Mouse (Mus musculus) forebrain, postnatal 0 days (tissue): ENCODE data around the gene 1700125H20Rik. TPM values are rescaled to one million over a fixed set of nuclear protein-coding genes. Genes with fewer than 3 reads are reported as not detected.
"Not testable (repeated sequence)": the region's sequence is repeated elsewhere in the genome, so short reads cannot be mapped to it uniquely, and the experiment has no call there.

Experiments used
- ATAC-seq: fragments of 200-750 bp; cut with Nextera tagmentation; 2 replicates; pipeline ENCODE4 v1.8.0; 2017; ENCODE audit warnings: mild to moderate bottlenecking, moderate library complexity
- DNase-seq: peaks from one replicate; pipeline ENCODE4 v3.0.0-alpha.2; 2015
- H3K27ac ChIP-seq: fragments of 300-500 bp; sonication (generic); 2 replicates; pipeline ENCODE4 v1.5.1; 2014; ENCODE audit warnings: low read depth, mild to moderate bottlenecking, antibody characterized with exemption, low read length, moderate library complexity, mixed read lengths
- H3K27me3 ChIP-seq: fragments of 300-500 bp; sonication (generic); 2 replicates; pipeline ENCODE4 v1.6.1; 2014; ENCODE audit warnings: mild to moderate bottlenecking, low read length, mixed read lengths; ENCODE audit not compliant: insufficient read depth
- H3K36me3 ChIP-seq: fragments of 300-500 bp; sonication (generic); 2 replicates; pipeline ENCODE4 v1.6.1; 2014; ENCODE audit warnings: mild to moderate bottlenecking, moderate library complexity; ENCODE audit not compliant: insufficient read depth
- H3K4me1 ChIP-seq: fragments of 300-500 bp; sonication (generic); 2 replicates; pipeline ENCODE4 v1.6.1; 2014; ENCODE audit warnings: antibody characterized with exemption; ENCODE audit not compliant: insufficient read depth
- H3K4me2 ChIP-seq: fragments of 300-500 bp; sonication (generic); 2 replicates; pipeline ENCODE4 v1.6.1; 2014; ENCODE audit warnings: low read depth, mild to moderate bottlenecking, moderate library complexity
- H3K4me3 ChIP-seq: fragments of 300-500 bp; sonication (generic); 2 replicates; pipeline ENCODE4 v1.5.1; 2014; ENCODE audit warnings: low read depth, low read length, mixed read lengths
- H3K9ac ChIP-seq: fragments of 300-500 bp; sonication (generic); 2 replicates; pipeline ENCODE4 v1.6.1; 2014; ENCODE audit warnings: mild to moderate bottlenecking
- H3K9me3 ChIP-seq: fragments of 300-500 bp; sonication (generic); 2 replicates; pipeline ENCODE4 v1.6.1; 2016; ENCODE audit warnings: low read length
- CTCF ChIP-seq: sonication (generic); IDR thresholded peaks from 2 replicates; pipeline ENCODE4 v1.5.1; 2016; ENCODE audit warnings: antibody characterized with exemption, control low read depth, low read depth
- WGBS: fragments of 180-500 bp; shearing (Covaris S2); extraction: QIAGEN DNeasy Blood & Tissue Kit; methylation state at CpG from one replicate; pipeline ENCODE4 v1.1.7; 2014; 5-methylcytosine and 5-hydroxymethylcytosine counted together
- polyA plus RNA-seq: library from polyadenylated mRNA; unstranded; fragments of >200 nt; fragmentation: Nextera tagmentation; extraction: Ambion mirVana; gene quantifications from 2 replicates; pipeline ENCODE4 v1.2.1, GENCODE M21; 2015
- total RNA-seq: library from RNA; depleted of rRNA; stranded (reverse); fragments of >200 nt; gene quantifications from 2 replicates; pipeline ENCODE4 v1.2.3, GENCODE M21; 2014

1700125H20Rik gene
- total and polyA plus RNA-seq, 2 experiments from 2014 or later: 2.8 to 3.4 TPM

DNA sequence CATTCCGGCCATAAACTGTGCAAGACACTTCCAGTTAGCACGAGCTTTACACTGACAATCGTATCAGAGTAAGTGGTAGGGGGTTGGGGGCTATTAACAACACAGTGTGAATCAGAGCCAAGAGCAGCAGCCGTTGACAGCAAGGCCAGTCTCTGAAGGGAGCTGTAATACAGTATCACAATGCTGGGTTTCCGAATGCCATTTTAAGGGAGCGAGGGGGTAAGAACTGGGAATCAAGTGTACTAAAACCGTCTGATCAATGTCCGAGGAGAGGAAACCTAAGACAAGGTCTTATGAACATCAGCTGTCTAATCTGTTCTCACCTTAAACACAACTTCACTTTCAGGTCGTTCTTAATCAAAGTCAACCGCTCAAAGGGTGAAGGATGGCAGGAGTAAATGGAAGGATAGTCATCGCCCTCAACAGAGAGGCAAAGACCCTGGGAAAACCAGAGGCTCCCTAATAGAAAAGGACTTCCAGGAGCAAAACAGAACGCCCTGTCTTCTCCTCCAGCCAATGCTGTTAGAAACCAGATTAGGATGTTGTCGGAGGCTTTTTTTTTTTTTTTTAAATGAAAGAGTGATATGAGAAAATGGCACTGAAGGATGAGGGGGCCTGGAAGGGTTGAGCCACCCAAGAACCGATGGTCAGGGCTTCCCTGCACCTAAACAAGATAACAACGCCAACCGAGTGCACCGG, 31.3 kb upstream of the 1700125H20Rik start:
- Histone ChIP-seq H3K27ac (peak overlapping the region; percentile 87), H3K4me3 (peak overlapping the region; percentile 99), H3K4me1 (peaks cover 9% of the 10 kb centered on the region; the same call in 1 of the 2 replicates), H3K4me2 (peak overlapping the region; percentile 73), H3K27me3 (no peaks in the 10 kb centered on the region), H3K9me3 (no peaks in the 10 kb centered on the region), H3K9ac (peak overlapping the region; percentile 78), H3K36me3 (no peaks in the 10 kb centered on the region)
- no peak for ATAC-seq
- peak; percentile 46 for DNase-seq
- WGBS: 2% methylated on average over 17 of the region's 17 CpGs
- no peak for TF ChIP-seq CTCF

DNA sequence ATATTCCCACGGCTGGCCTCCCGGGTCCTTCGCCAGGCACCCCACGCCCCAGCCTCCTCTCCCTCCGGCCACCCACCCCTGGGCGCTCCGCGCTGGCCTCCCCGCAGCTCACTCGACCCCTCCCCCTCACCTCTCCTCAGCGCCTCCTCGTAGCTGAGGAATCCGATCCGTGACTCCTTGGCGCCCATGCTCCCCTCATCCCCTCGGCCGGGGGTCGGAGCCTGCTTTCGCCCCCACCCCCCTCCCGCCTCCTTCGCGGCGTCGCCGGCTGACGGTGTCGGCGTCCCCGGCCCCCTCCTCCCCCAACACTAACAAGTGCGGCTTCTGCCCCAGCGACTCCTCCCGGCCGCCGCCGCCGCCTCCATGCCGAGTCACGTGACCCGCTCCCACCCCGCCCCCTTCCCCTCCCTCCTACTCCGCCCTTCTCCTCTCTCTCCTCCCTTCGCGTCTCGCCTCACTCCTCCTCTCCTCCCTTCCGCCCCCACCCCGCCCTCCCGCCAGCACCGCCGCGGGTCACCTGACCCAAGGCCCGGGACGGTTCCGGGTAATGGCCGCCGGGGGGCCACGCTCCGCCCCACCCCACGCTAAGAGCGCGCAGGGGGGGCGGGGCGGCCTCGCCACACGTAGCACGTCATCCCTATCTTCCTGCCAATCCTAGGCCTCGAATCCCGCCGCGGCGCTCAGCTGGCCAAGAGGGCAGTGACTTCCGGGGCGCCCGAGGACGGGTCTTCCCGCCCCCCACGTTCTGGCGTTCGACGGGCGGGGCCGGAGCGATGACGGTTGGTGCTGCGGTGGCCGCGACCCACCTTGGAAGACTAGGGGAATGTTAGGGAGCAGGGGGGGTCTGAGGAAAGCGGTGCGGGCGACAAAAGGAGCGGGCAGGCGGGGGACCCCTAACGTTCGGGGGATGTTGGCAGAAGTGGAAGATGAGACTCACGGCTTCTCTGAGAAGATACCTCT, 30.3 kb upstream of the 1700125H20Rik start, which contains the start of gene Usp32:
TSS of gene Usp32 (minus strand) at position 581 of the 960 bp plus-strand sequence.
- Histone ChIP-seq H3K27me3 (no peaks in the 10 kb centered on the region), H3K27ac (peak within 1 kb of the TSS; percentile 87), H3K4me3 (peak within 1 kb of the TSS; percentile 99), H3K36me3 (no peaks in the 10 kb centered on the region), H3K9me3 (no peaks in the 10 kb centered on the region), H3K9ac (peak within 1 kb of the TSS; percentile 78), H3K4me2 (peak within 1 kb of the TSS; percentile 73), H3K4me1 (peaks cover 9% of the 10 kb centered on the region; the same call in 1 of the 2 replicates)
- TF ChIP-seq CTCF: peak; percentile 28
- peak; percentile 96 for ATAC-seq
- WGBS: 2% methylated on average over 78 of the region's 94 CpGs
- peak; percentile 98 for DNase-seq

DNA sequence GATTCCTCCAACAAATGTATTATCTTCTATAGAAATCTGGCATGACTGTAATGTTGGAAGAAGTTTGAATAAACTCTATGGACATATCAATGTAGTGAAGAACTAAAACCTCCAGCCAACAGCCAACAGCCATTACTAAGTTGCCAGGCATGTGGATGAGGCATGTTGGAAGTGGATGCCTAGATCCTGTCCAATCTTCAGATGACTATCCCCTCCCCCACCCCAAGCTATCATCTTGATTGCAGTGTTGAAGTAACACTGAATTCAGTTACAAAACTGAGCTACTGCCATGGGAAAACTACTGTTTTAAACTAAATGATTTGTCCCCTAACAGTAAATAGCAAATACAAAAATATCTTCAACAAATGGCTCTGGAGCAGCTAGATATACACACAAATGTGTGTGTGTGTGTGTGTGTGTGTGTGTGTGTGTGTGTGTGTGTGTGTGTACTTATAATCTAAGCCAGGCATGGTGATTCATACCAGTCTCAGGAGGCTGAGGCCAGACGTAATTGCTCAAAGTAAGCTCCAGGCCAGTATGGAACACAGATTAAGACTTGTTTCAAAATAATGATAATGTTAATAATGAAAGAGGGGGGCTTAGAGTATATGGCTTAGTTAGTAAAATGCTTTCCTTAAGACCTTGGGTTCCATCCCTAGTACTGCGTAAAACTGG, 17.8 kb upstream of the 1700125H20Rik start:
- WGBS: 91% methylated on average over 2 of the region's 2 CpGs
- Histone ChIP-seq H3K36me3 (no peaks in the 10 kb centered on the region), H3K9ac (no peak overlapping the region), H3K4me2 (no peak overlapping the region), H3K27me3 (no peaks in the 10 kb centered on the region), H3K4me3 (no peak overlapping the region), H3K27ac (no peak overlapping the region), H3K4me1 (no peaks in the 10 kb centered on the region), H3K9me3 (no peaks in the 10 kb centered on the region)
- no peak for TF ChIP-seq CTCF
- DNase-seq (no peak), ATAC-seq (no peak)

DNA sequence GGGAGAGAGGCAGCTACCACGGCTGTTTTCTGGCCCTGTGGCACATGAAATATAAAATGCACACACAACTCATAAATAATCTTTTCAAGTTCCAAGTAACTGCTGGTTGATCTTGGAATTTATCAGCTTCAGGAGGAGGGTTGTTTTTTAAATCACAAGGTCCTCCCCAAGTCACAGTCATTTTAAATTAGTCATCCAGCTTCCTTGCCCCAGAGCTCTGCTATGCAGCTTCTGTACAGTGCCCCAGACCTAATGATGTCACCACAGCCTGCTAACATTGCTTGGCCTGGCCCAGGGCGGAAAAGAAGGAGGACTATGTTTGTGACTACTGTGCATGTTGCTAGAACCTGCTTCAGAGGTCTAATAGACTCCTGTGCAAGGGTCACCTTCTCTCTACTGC, 12.9 kb upstream of the 1700125H20Rik start:
- no peak for DNase-seq
- Histone ChIP-seq H3K4me3 (no peak overlapping the region), H3K9me3 (no peaks in the 10 kb centered on the region), H3K9ac (no peak overlapping the region), H3K27ac (no peak overlapping the region), H3K4me2 (no peak overlapping the region), H3K36me3 (no peaks in the 10 kb centered on the region), H3K4me1 (no peaks in the 10 kb centered on the region), H3K27me3 (no peaks in the 10 kb centered on the region)
- ATAC-seq: no peak
- no peak for TF ChIP-seq CTCF
- WGBS: 68% methylated on average over 2 of the region's 2 CpGs

DNA sequence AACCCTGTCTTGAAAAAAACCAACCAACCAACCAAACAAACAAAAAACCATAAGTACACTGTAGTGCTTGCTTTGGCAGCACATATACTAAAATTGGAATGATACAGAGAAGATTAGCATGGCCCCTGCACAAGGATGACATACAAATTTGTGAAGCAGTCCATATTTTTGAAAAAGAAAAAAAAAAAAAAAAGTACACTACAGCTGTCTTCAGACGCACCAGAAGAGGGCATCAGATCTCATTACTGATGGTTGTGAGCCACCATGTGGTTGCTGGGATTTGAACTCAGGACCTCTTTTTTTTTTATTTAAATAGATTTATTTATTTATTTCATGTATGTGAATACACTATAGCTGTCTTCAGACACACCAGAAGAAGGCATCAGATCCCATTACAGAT, 7.2 kb upstream of the 1700125H20Rik start:
- H3K4me2 ChIP-seq, H3K9me3 ChIP-seq, H3K36me3 ChIP-seq, H3K9ac ChIP-seq, H3K4me1 ChIP-seq, H3K27ac ChIP-seq, DNase-seq, ATAC-seq, H3K4me3 ChIP-seq, H3K27me3 ChIP-seq: not testable (repeated sequence)
- WGBS: 88% methylated on average over 1 of the region's 1 CpGs

DNA sequence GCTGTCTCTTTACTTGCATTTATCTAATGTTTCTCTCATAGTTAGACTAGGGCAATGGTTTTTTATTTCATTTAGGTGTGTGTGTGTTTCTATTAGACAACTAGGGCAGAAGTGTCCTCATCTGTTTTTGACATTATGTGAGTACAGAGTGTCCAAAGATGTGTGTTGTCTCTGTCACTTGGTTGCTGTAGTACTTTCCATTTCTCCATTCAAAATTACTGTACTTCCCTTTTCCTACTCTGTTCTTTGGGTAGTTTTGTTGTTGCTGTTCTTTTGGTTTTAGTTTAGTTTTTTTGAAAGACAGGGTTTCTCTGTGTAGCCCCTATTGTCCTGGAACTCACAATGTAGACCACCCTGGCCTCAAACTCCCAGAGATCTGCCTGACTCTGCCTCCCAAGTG, 5.8 kb upstream of the 1700125H20Rik start:
- Histone ChIP-seq H3K9me3 (no peaks in the 10 kb centered on the region), H3K4me3 (no peak overlapping the region), H3K4me2 (no peak overlapping the region), H3K27ac (no peak overlapping the region), H3K9ac (no peak overlapping the region), H3K4me1 (no peaks in the 10 kb centered on the region), H3K27me3 (no peaks in the 10 kb centered on the region), H3K36me3 (no peaks in the 10 kb centered on the region)
- no peak for TF ChIP-seq CTCF
- DNase-seq (no peak), ATAC-seq (no peak)
